Mouse (Mus musculus) intestine, postnatal 0 days (tissue): ENCODE data around the gene Thap3. TPM values are rescaled to one million over a fixed set of nuclear protein-coding genes. Genes with fewer than 3 reads are reported as not detected.

Experiments used
- ATAC-seq: fragments of 200-750 bp; cut with Nextera tagmentation; 2 replicates; pipeline ENCODE4 v1.8.0; 2017; ENCODE audit warnings: mild to moderate bottlenecking, moderate TSS enrichment, moderate library complexity
- H3K27ac ChIP-seq: fragments of 300-500 bp; sonication (generic); 2 replicates; pipeline ENCODE4 v1.5.1; 2014; ENCODE audit warnings: mild to moderate bottlenecking, low read depth, low read length, moderate library complexity
- H3K27me3 ChIP-seq: fragments of 300-500 bp; sonication (generic); replicated peaks from 2 replicates; pipeline ENCODE4 v1.6.1; 2014; ENCODE audit warnings: low read length, mixed read lengths; ENCODE audit not compliant: control insufficient read depth, insufficient read depth
- H3K36me3 ChIP-seq: fragments of 300-500 bp; sonication (generic); 2 replicates; pipeline ENCODE4 v1.6.1; 2014; ENCODE audit warnings: mild to moderate bottlenecking, moderate library complexity; ENCODE audit not compliant: control insufficient read depth, insufficient read depth
- H3K4me1 ChIP-seq: fragments of 300-500 bp; sonication (generic); replicated peaks from 2 replicates; pipeline ENCODE4 v1.6.1; 2014; ENCODE audit warnings: antibody characterized with exemption, low read length, mixed read lengths; ENCODE audit not compliant: control insufficient read depth, insufficient read depth
- H3K4me2 ChIP-seq: fragments of 300-500 bp; sonication (generic); replicated peaks from 2 replicates; pipeline ENCODE4 v1.6.1; 2014; ENCODE audit warnings: low read depth, mild to moderate bottlenecking, moderate library complexity
- H3K4me3 ChIP-seq: fragments of 300-500 bp; sonication (generic); 2 replicates; pipeline ENCODE4 v1.5.1; 2014; ENCODE audit warnings: low read depth, low read length
- H3K9ac ChIP-seq: fragments of 300-500 bp; sonication (generic); 2 replicates; pipeline ENCODE4 v1.6.1; 2014; ENCODE audit warnings: mild to moderate bottlenecking, low read depth, low read length
- H3K9me3 ChIP-seq: fragments of 300-500 bp; sonication (generic); 2 replicates; pipeline ENCODE4 v1.6.1; 2016; ENCODE audit warnings: mixed run types; ENCODE audit not compliant: control insufficient read depth
- CTCF ChIP-seq: sonication (generic); IDR thresholded peaks from 2 replicates; pipeline ENCODE4 v1.5.1; 2016; ENCODE audit warnings: low read depth, mild to moderate bottlenecking, control low read depth, antibody characterized with exemption, moderate library complexity
- WGBS: fragments of 180-500 bp; shearing (Covaris S2); extraction: QIAGEN DNeasy Blood & Tissue Kit; methylation state at CpG from one replicate; pipeline ENCODE4 v1.1.7; 2014; 5-methylcytosine and 5-hydroxymethylcytosine counted together
- polyA plus RNA-seq: library from polyadenylated mRNA; unstranded; fragments of >200 nt; fragmentation: Nextera tagmentation; extraction: Ambion mirVana; gene quantifications from 2 replicates; pipeline ENCODE4 v1.2.1, GENCODE M21; 2015

The Thap3 gene
- polyA plus RNA-seq, 1 experiment from 2014 or later: 15.4 TPM

DNA sequence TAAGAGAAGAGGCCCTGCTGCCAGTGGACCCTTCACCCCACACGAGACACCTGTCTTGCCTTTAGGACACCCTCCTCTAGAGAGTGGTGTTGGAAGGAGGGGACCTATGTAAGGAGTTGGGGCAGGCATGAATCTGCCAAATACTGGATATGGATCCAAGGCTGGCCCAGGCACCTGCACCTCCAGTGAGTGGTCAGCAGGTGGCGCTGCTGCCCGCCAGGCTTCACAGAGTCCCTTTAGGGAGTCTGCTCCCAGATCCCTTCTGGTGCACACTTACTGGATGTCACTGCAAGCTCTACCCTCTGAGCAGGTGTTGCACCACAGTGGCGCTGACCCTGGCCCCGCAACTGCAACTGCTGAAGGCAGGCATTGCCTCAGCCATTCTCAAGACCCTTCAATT is 7.4 kb downstream of the Thap3 start:
- Histone ChIP-seq H3K27me3 (no peaks in the 10 kb centered on the region), H3K4me3 (no peak overlapping the region), H3K9ac (no peak overlapping the region), H3K27ac (no peak overlapping the region), H3K36me3 (peaks cover 37% of the 10 kb centered on the region; the same call in 1 of the 2 replicates), H3K9me3 (no peaks in the 10 kb centered on the region), H3K4me2 (no peak overlapping the region), H3K4me1 (no peaks in the 10 kb centered on the region)
- WGBS: 10% methylated on average over 5 of the region's 5 CpGs
- peak; percentile 99 for TF ChIP-seq CTCF
- ATAC-seq: peak; percentile 32

DNA sequence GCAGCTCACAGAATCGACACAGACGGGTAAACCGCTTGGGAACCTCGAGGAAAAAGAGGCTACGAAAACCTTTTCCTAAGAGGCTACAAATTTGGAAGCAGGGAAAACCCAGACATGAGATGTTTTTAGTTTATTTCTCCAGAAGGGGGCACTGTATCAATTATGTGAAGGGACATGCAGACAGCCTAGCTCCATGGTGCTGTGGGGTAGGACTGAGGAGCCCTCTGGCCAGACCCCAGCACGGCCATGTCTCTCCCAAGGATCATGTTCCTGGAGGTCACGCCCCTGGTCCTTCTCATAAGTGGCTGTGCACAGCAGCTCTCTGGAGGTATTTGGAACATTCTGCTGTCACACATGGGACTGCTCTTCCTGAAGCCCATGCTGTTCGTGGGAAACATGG is 8.1 kb downstream of the Thap3 start:
- Histone ChIP-seq H3K4me1 (no peaks in the 10 kb centered on the region), H3K4me2 (no peak overlapping the region), H3K4me3 (no peak overlapping the region), H3K36me3 (peaks cover 37% of the 10 kb centered on the region), H3K9me3 (no peaks in the 10 kb centered on the region), H3K27ac (no peak overlapping the region), H3K9ac (no peak overlapping the region), H3K27me3 (no peaks in the 10 kb centered on the region)
- no peak for ATAC-seq
- 79% methylated on average over 8 of the region's 8 CpGs for WGBS
- TF ChIP-seq CTCF: peak; percentile 52

DNA sequence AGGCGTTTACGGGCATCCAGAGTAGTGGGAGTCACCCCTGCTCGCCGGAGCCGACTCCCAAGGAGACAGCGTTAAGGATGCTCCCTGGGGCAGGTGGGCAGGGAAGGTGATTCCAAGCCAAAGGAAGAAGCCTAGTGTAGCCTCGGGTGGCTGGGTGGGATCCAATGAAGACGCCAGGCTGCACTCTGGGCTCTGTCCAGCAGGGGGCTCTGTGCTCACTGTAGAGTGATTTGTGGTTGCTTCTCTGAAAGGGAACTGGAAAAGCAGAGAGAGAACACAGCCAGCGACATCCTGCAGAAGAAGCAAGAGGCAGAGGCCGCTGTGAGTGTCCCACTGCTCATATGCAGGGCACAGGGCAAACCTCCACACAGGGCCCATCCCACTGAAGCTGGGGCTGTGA is 11.0 kb downstream of the Thap3 start:
- TF ChIP-seq CTCF: peak; percentile 89
- Histone ChIP-seq H3K27me3 (no peaks in the 10 kb centered on the region), H3K4me1 (no peaks in the 10 kb centered on the region), H3K27ac (no peak overlapping the region), H3K4me2 (no peak overlapping the region), H3K36me3 (peaks cover 66% of the 10 kb centered on the region), H3K4me3 (no peak overlapping the region), H3K9me3 (no peaks in the 10 kb centered on the region), H3K9ac (no peak overlapping the region)
- WGBS: 42% methylated on average over 10 of the region's 10 CpGs
- no peak for ATAC-seq

GRCm38 (mm10) chr4:151975441-151975840 is 13.4 kb downstream of the Thap3 start:
- 94% methylated on average over 3 of the region's 3 CpGs for WGBS
- Histone ChIP-seq H3K27me3 (no peaks in the 10 kb centered on the region), H3K4me1 (no peaks in the 10 kb centered on the region), H3K9ac (no peak overlapping the region), H3K4me3 (no peak overlapping the region), H3K36me3 (peaks cover 64% of the 10 kb centered on the region), H3K4me2 (no peak overlapping the region), H3K9me3 (no peaks in the 10 kb centered on the region), H3K27ac (no peak overlapping the region)
- ATAC-seq: no peak
- peak; percentile 67 for TF ChIP-seq CTCF

GRCm38 (mm10) chr4:151972221-151972967 is 16.4 kb downstream of the Thap3 start:
- Histone ChIP-seq H3K4me1 (no peaks in the 10 kb centered on the region), H3K27me3 (no peaks in the 10 kb centered on the region), H3K4me3 (no peak overlapping the region), H3K4me2 (no peak overlapping the region), H3K36me3 (peaks cover 71% of the 10 kb centered on the region), H3K9ac (no peak overlapping the region), H3K9me3 (no peaks in the 10 kb centered on the region), H3K27ac (no peak overlapping the region)
- ATAC-seq: no peak
- peak; percentile 75 for TF ChIP-seq CTCF
- WGBS: 65% methylated on average over 10 of the region's 10 CpGs

GRCm38 (mm10) chr4:151968204-151968921 is 20.4 kb downstream of the Thap3 start:
- ATAC-seq: no peak
- no peak for TF ChIP-seq CTCF
- Histone ChIP-seq H3K27me3 (no peaks in the 10 kb centered on the region), H3K4me2 (no peak overlapping the region), H3K4me3 (no peak overlapping the region), H3K9me3 (no peaks in the 10 kb centered on the region), H3K27ac (no peak overlapping the region), H3K9ac (no peak overlapping the region), H3K4me1 (no peaks in the 10 kb centered on the region), H3K36me3 (peaks cover 62% of the 10 kb centered on the region)
- 93% methylated on average over 26 of the region's 26 CpGs for WGBS
